Mouse (Mus musculus) intestine, embryonic 14.5 days (tissue): ENCODE data around the gene Naa80. TPM values are rescaled to one million over a fixed set of nuclear protein-coding genes. Genes with fewer than 3 reads are reported as not detected.

Experiments
- polyA plus RNA-seq: library from polyadenylated mRNA; unstranded; fragments of >200 nt; fragmentation: Nextera tagmentation; extraction: Ambion mirVana; gene quantifications from 2 replicates; pipeline ENCODE4 v1.2.1, GENCODE M21; 2014

The Naa80 gene
- polyA plus RNA-seq, 1 experiment from 2014 or later = 14.7 TPM

Other genes with a start within 250 kb of the Naa80 start
- gene Hemk1, start 240.5 kb upstream of the Naa80 start, polyA plus RNA-seq = 10.4 and 12.8 TPM in 2 replicates
- gene 6430571L13Rik, start 238.3 kb upstream of the Naa80 start, polyA plus RNA-seq = 0.28 and 0.31 TPM in 2 replicates
- 0.35 and 0.55 TPM in 2 replicates for gene Cacna2d2, start 179.3 kb upstream of the Naa80 start, polyA plus RNA-seq
- gene Tmem115, start 44.9 kb upstream of the Naa80 start, polyA plus RNA-seq = 46.7 and 47.6 TPM in 2 replicates
- gene Cyb561d2, start 36.7 kb upstream of the Naa80 start, polyA plus RNA-seq = 27.1 and 30.8 TPM in 2 replicates
- 34.8 and 42.2 TPM in 2 replicates for gene Nprl2, start 36.7 kb upstream of the Naa80 start, polyA plus RNA-seq
- 0.54 TPM in 1 of 2 replicates, not detected in the other for gene Zmynd10, start 31.6 kb upstream of the Naa80 start, polyA plus RNA-seq
- gene Rassf1, start 27.3 kb upstream of the Naa80 start, polyA plus RNA-seq = 54.4 and 59.9 TPM in 2 replicates
- gene Tusc2, start 15.6 kb upstream of the Naa80 start, polyA plus RNA-seq = 42.8 and 45.1 TPM in 2 replicates
- gene Hyal2, start 10.9 kb upstream of the Naa80 start, polyA plus RNA-seq = 107 and 114 TPM in 2 replicates
- gene Hyal1, start 2.0 kb upstream of the Naa80 start, polyA plus RNA-seq = 4.0 and 5.1 TPM in 2 replicates
- 0.87 and 1.4 TPM in 2 replicates for gene Hyal3, start 1.9 kb downstream of the Naa80 start, polyA plus RNA-seq
- gene Ifrd2, start 8.8 kb downstream of the Naa80 start, polyA plus RNA-seq = 77.4 and 79.5 TPM in 2 replicates
- 16.5 and 18.3 TPM in 2 replicates for gene Sema3b, start 30.3 kb downstream of the Naa80 start, polyA plus RNA-seq
- gene Gnai2, start 56.5 kb downstream of the Naa80 start, polyA plus RNA-seq = 336 and 349 TPM in 2 replicates
- 2.2 and 9.3 TPM in 2 replicates for gene Slc38a3, start 90.6 kb downstream of the Naa80 start, polyA plus RNA-seq
- 1.7 and 2.6 TPM in 2 replicates for gene Gnat1, start 100.8 kb downstream of the Naa80 start, polyA plus RNA-seq
- gene Sema3f, start 131.6 kb downstream of the Naa80 start, polyA plus RNA-seq = 16.2 and 16.3 TPM in 2 replicates
- 156 and 174 TPM in 2 replicates for gene Rbm5, start 192.1 kb downstream of the Naa80 start, polyA plus RNA-seq